Mouse (Mus musculus) heart, postnatal 14 days (tissue): Measurements from ENCODE around the gene Gm29776. TPM values are rescaled to one million over a fixed set of nuclear protein-coding genes. Genes with fewer than 3 reads are reported as not detected.
A peak's percentile ranks its signal among the peaks of the same experiment; 100 is the strongest.

Source experiments
- DNase-seq, 2 experiments: peaks; one replicate each; pipeline ENCODE4 v3.0.0; 2021 to 2022
- intact Hi-C: fragments of 180-260 bp; cut with DNase I; formaldehyde crosslinking; loops from one replicate; pipeline ENCODE4 v1.15.1; 2025
- total RNA-seq, 2 experiments: library from RNA; stranded (reverse); gene quantifications; 2 replicates each; pipeline ENCODE4 v1.2.3; 2021

Gm29776 gene
- total RNA-seq, 2 experiments from 2014 or later: not detected

- intact Hi-C loops: loop anchor here (5.0 kb wide), 2 partner anchors 149 to 224 kb away; partner anchors contain the start of gene Cmtm5
- peak; percentile 25 to 32 for DNase-seq
Measured at GRCm38 (mm10) chr14:54712861-54713260, 14.2 kb upstream of the Gm29776 start.

- no peak for DNase-seq
- intact Hi-C loops: loop anchor here (5.0 kb wide), 2 partner anchors 150 to 225 kb away; partner anchors contain the start of gene Cmtm5
Measured at GRCm38 (mm10) chr14:54712074-54712473, 13.4 kb upstream of the Gm29776 start, which contains the start of gene Cebpe. Gene Cebpe, minus strand, starts transcription at chr14:54712174.

GRCm38 (mm10) chr14:54709054-54709453 is 10.4 kb upstream of the Gm29776 start:
- intact Hi-C loops: no loop called here
- DNase-seq: no peak

DNA sequence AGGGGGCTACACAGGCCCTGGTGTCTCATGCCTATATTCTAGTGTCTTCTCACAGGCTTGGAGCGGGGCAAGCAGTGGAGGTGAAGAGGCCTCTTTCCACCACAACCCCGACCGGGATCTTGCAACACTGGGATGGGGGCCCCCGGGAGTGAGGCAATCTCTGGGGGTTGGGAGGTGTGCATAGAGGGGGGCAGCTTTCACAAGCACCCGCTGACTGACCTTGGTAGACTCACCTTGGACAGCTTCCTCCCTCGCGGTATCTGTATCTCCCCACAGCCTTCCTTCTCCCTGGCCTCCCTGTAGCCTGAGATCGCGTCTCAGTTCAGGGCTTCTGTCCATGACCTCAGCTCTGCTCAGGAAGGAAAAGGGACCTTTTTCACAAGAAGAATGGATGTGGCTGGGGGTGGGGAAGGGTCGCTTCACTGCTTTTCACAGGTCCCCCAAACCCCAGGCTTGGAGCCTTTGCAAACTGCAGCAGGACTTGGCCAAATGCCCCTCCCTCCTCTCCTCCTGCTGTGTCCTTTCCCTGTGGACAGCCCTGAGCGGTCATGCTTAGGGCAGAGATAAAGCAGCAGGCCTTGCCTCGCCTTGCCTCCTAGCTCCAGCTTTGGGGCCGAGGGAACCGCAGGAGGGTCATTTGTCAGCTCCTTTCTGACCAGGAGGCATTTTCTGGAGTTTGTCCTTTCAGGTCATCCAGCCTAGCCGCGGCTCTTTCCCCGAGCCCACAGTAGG is 8.1 kb upstream of the Gm29776 start:
- peak; percentile 21 to 39 for DNase-seq

DNA sequence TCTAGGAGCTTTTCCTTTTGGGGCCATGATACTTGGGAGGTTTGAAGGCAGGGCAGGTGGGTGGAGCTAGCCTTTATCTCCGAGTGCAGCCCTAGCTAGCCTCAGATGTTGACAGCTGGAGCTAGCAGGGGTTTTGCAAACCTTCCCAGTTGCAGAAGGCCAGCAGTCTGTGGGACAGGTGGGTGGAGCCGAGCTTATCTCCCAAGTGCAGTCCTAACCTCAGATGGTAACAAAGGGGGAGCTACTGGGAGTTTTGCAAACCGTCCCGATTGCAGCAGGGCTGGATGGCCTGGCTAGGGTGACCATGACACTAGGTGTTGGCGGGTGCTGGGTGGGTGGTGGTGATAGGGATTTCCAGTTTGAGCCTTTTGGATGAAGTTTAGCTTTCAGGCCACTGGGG is 7.2 kb upstream of the Gm29776 start:
- DNase-seq: no peak
- intact Hi-C loops: no loop called here

More for the DNA sequence above, 8.1 kb upstream of the Gm29776 start:
- intact Hi-C loops: no loop called here

DNA sequence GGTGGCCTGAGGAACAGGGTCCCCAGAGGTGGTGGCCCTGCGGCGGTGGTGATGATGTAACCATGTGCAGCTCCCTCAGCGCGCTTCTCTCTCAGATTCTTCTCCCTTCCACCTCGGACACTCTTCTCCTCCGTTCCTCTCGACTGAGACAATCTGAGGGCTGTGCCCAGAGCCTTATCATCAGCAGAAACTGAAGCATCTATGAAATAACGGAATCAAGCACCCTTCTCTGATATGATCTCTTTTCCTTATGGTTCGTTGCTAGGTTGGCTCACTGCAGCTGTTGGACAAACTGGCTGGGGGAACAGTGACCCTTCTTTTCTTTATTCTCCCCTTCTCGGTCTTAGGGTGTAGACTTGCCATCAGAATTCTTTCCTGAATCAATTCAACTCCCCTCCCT is 4.6 kb upstream of the Gm29776 start:
- intact Hi-C loops: loop anchor here (5.0 kb wide), 1 partner anchor 136 kb away; no protein-coding TSS in a partner anchor

DNA sequence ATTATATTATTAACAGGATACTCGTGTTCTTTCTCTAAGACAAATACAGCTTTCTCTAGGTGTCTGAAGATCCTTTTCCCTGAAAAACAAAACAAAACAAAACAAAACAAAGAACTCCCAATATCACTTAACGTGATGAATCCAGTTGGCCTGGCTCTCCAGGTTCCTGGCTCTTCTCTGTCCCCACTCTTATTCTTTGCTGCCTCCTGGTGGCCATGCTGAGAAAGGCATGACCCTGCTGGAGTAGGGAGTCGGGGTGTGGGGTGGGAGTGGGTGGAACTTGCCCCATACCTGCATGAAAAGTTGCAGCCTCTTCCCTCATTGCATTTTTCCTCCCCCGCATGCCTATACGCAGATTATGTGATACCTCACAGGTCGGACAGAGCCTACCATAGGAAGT is 2.7 kb upstream of the Gm29776 start:
- DNase-seq: peak; percentile 81 to 92
- intact Hi-C loops: loop anchor here (2.0 to 5.0 kb wide), 3 partner anchors 40 to 134 kb away; no protein-coding TSS in a partner anchor

More for the DNA sequence above, 4.6 kb upstream of the Gm29776 start:
- no peak for DNase-seq

- intact Hi-C loops: no loop called here
- DNase-seq: no peak
Measured at GRCm38 (mm10) chr14:54699586-54699985, 953 bp upstream of the Gm29776 start.

DNA sequence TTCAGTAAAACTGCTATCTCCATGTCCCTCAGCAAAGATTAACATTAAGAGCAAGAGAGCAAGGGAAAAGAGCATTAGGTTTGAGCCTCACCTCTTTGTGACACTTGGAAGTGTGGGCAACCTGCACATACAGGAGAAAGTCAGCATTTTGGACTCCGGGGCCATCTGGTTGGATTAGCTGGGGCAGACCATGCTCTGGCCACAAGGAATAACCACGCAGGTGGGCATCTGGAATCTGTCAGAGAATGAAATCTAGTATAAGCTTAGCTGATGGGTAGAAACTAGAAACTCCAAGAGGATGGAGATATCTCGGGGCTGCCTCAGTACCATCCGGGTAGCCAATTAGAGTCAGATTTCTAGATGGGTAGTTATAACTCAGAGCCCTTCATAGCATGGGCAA is 1.9 kb downstream of the Gm29776 start:
- DNase-seq: no peak
- intact Hi-C loops: no loop called here

DNA sequence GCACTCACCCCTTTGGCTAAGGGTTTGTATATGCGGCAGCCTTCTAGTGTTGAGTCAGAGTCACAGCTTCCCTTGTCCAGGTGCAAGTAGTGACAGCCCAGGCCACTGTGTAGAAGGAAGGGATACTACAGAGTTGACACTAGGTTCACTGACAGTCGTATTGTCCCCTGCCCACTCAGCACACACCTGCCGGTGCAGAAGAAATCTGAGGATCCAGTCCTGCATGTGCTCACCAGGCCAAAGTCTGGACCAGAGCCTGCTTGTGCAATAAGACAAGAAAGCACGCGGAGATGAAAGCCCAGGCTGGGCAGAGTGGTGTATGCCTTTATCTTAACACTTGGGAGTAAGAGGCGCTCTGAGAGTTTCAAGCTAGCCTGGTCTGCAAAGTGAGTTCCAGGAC is 3.6 kb downstream of the Gm29776 start:
- no peak for DNase-seq
- intact Hi-C loops: no loop called here

- DNase-seq: no peak
- intact Hi-C loops: loop anchor here (5.0 to 10.0 kb wide), 2 partner anchors 35 to 328 kb away; partner anchors contain the start of gene Ngdn
Measured at GRCm38 (mm10) chr14:54687251-54687650, 11.4 kb downstream of the Gm29776 start.

DNA sequence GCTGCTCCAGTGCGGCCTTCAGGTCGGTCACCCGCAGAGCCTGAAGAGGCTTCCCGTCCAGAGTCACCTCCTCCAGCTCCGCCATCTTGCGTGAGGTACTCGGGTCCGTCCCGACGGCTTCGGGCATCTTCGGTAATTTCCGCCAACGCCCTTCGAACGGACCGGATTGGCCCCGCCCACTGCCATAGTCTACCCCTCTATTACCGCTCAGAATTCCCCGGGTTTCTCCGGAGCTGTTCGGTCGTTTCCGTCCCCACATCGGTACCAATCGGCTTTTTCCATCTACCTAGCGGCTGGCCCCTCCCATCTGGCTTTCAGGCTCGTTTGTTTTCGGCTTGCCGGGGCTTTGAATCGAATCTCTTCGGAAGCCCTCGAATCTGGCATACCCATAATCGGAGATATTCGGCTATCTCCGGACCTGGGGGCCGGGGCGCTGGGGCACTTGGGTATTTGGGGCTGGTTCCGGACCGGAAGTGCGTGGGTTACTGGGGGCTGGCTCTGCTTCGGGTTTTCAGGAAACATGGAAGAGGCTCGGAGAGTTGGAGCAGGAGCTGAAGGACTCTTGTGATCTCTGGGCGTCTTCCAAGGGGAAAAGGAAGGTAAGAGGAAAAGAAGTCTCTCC is 12.0 kb downstream of the Gm29776 start, which contains the start of gene Acin1:
TSS of gene Acin1 (minus strand) at position 410 of the 622 bp plus-strand sequence.
- peak; percentile 100 for DNase-seq
- intact Hi-C loops: loop anchor here (5.0 to 10.0 kb wide), 2 partner anchors 34 to 328 kb away; partner anchors contain the start of gene Ngdn

DNA sequence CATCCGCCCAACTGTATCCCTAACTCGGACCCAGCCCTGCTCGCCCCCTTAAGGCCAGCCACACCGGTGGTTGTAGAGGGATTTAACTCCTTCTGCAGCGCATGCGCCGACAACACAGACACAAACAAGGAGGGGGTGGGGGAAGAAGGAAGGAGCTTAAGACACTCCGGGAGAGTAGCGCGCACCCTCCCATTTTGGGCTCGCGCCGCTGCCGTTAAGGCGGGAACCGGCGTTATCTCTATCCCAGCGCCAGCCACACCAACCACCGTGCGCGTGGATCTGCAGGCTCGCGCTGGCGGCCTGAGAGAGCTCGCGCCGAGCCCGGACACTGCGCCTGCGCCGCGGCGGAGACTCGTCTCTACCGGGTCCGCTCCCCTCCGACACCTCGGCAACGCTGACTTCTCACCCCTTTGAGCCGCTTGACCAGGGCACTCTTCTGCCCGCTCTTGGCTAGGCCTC is 12.5 kb downstream of the Gm29776 start, which contains the start of gene 1700123O20Rik:
TSS of gene 1700123O20Rik (plus strand) at position 154 of the 459 bp plus-strand sequence.
- no peak for DNase-seq
- intact Hi-C loops: loop anchor here (5.0 to 10.0 kb wide), 2 partner anchors 34 to 329 kb away; partner anchors contain the start of gene Ngdn

DNA sequence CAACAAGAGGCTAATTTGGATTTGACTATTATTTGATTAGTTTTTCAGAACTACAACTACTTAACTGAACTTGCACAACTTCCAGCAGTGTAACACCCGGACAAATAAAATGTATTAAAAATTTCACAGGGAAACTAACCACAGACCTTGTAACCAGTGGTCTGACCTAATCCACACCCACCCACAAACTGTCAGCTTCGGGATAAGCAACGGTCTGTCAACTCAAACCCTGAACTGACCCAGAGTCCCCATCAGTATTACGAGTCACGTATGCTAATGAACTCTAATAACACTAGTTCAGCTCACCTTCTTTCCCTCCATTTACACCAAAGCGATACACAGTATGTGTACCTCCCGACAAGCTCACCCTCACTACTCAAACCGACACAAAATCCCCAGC is 13.2 kb downstream of the Gm29776 start:
- intact Hi-C loops: loop anchor here (5.0 to 10.0 kb wide), 2 partner anchors 33 to 329 kb away; partner anchors contain the start of gene Ngdn
- no peak for DNase-seq

DNA sequence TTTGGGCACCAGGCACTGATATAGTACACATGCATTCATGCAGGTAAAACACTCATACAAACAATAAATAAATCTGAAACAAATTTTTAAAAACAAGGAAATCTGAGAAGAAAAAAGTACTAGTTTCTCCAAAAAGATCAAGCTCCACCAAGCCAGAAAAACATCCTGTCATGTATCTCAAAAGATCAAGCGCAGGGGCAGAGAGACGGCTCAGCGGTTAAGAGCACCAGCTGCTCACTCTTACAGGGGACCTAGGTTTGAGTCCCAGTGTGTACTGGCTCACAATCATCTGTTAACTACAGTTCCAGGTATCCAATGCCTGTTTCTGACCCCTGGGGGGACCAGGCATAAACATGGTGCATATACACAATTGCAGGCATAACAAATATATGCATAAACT is 16.2 kb downstream of the Gm29776 start:
- DNase-seq: no peak
- intact Hi-C loops: loop anchor here (10.0 kb wide), 1 partner anchor 332 kb away; the partner anchor contains the start of gene Ngdn

- DNase-seq: no peak
- intact Hi-C loops: no loop called here
Measured at GRCm38 (mm10) chr14:54678657-54679304, 19.9 kb downstream of the Gm29776 start.

- intact Hi-C loops: no loop called here
- no peak for DNase-seq
Measured at GRCm38 (mm10) chr14:54676290-54676689, 22.3 kb downstream of the Gm29776 start.

- no peak for DNase-seq
- intact Hi-C loops: no loop called here
Measured at GRCm38 (mm10) chr14:54674317-54674716, 24.3 kb downstream of the Gm29776 start.

- peak; percentile 53 to 65 for DNase-seq
- intact Hi-C loops: no loop called here
Measured at GRCm38 (mm10) chr14:54669381-54669780, 29.3 kb downstream of the Gm29776 start.

GRCm38 (mm10) chr14:54664477-54665222 is 34.0 kb downstream of the Gm29776 start:
- intact Hi-C loops: no loop called here

More at GRCm38 (mm10) chr14:54664477-54665222, 34.0 kb downstream of the Gm29776 start:
- no peak for DNase-seq
